Mouse (Mus musculus) intestine, postnatal 0 days (tissue): ENCODE data around the gene Chd2. TPM values are rescaled to one million over a fixed set of nuclear protein-coding genes. Genes with fewer than 3 reads are reported as not detected.

Source experiments
- ATAC-seq: fragments of 200-750 bp; cut with Nextera tagmentation; 2 replicates; pipeline ENCODE4 v1.8.0; 2017; ENCODE audit warnings: mild to moderate bottlenecking, moderate TSS enrichment, moderate library complexity
- H3K27ac ChIP-seq: fragments of 300-500 bp; sonication (generic); 2 replicates; pipeline ENCODE4 v1.5.1; 2014; ENCODE audit warnings: mild to moderate bottlenecking, low read depth, low read length, moderate library complexity
- H3K27me3 ChIP-seq: fragments of 300-500 bp; sonication (generic); replicated peaks from 2 replicates; pipeline ENCODE4 v1.6.1; 2014; ENCODE audit warnings: low read length, mixed read lengths; ENCODE audit not compliant: control insufficient read depth, insufficient read depth
- H3K36me3 ChIP-seq: fragments of 300-500 bp; sonication (generic); 2 replicates; pipeline ENCODE4 v1.6.1; 2014; ENCODE audit warnings: mild to moderate bottlenecking, moderate library complexity; ENCODE audit not compliant: control insufficient read depth, insufficient read depth
- H3K4me1 ChIP-seq: fragments of 300-500 bp; sonication (generic); replicated peaks from 2 replicates; pipeline ENCODE4 v1.6.1; 2014; ENCODE audit warnings: antibody characterized with exemption, low read length, mixed read lengths; ENCODE audit not compliant: control insufficient read depth, insufficient read depth
- H3K4me2 ChIP-seq: fragments of 300-500 bp; sonication (generic); replicated peaks from 2 replicates; pipeline ENCODE4 v1.6.1; 2014; ENCODE audit warnings: low read depth, mild to moderate bottlenecking, moderate library complexity
- H3K4me3 ChIP-seq: fragments of 300-500 bp; sonication (generic); 2 replicates; pipeline ENCODE4 v1.5.1; 2014; ENCODE audit warnings: low read depth, low read length
- H3K9ac ChIP-seq: fragments of 300-500 bp; sonication (generic); 2 replicates; pipeline ENCODE4 v1.6.1; 2014; ENCODE audit warnings: mild to moderate bottlenecking, low read depth, low read length
- H3K9me3 ChIP-seq: fragments of 300-500 bp; sonication (generic); 2 replicates; pipeline ENCODE4 v1.6.1; 2016; ENCODE audit warnings: mixed run types; ENCODE audit not compliant: control insufficient read depth
- CTCF ChIP-seq: sonication (generic); IDR thresholded peaks from 2 replicates; pipeline ENCODE4 v1.5.1; 2016; ENCODE audit warnings: low read depth, mild to moderate bottlenecking, control low read depth, antibody characterized with exemption, moderate library complexity
- WGBS: fragments of 180-500 bp; shearing (Covaris S2); extraction: QIAGEN DNeasy Blood & Tissue Kit; methylation state at CpG from one replicate; pipeline ENCODE4 v1.1.7; 2014; 5-methylcytosine and 5-hydroxymethylcytosine counted together
- polyA plus RNA-seq: library from polyadenylated mRNA; unstranded; fragments of >200 nt; fragmentation: Nextera tagmentation; extraction: Ambion mirVana; gene quantifications from 2 replicates; pipeline ENCODE4 v1.2.1, GENCODE M21; 2015

The Chd2 gene
- polyA plus RNA-seq, 1 experiment from 2014 or later: 19.3 TPM

DNA sequence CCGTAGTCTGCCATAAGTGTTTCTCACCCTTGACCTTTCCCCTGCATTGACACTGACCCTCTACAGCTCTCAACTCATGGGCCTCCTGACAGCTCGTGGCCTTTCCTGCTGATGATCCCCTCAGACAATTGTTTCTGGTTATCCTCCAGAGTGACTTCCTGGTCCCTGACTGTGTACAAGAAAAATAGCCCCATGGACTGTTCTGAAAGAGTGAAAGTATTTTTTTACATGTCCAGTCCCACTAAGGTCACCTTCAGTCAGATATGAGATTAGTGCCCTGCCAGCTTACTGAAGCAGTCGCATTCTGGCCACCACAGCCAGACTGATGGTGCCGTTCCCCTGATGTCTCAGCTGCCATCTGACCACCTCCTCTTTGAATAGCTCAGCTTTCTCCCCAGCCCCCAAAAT lies 26.1 kb upstream of the Chd2 start:
- H3K4me1 ChIP-seq: 0 out of 2 replicates have a peak, but pooled peaks cover 3% of the 10 kb centered on the region
- no peak overlapping the region for H3K27ac ChIP-seq
- no peaks in the 10 kb centered on the region for H3K9me3 ChIP-seq
- no peaks in the 10 kb centered on the region for H3K36me3 ChIP-seq
- H3K27me3 ChIP-seq: no peaks in the 10 kb centered on the region
- TF ChIP-seq CTCF: no peak
- H3K4me3 ChIP-seq: no peak overlapping the region
- WGBS: 53% methylated on average over 4 of the region's 4 CpGs
- H3K9ac ChIP-seq: no peak overlapping the region
- no peak for ATAC-seq
- H3K4me2 ChIP-seq: no peak overlapping the region

DNA sequence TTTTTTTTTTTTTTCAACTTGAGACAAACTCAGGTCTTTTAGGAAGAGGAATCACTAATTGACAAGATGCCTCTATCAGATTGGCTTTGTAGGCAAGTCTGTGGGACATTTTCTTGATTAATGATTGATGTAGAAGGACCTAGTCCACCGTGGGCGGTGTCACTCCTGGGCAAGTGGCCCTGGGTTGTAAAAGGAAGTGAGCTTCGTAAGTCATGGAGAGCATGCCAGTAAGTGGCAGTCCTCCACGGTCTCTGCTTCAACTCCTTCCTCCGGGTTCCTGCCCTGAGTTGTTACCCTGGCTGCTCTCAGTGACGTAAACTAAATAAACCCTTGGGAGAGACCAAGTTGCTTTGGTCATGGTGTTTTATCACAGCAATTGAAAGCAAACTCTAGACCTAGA lies 22.5 kb upstream of the Chd2 start:
- Histone ChIP-seq H3K9me3 (no peaks in the 10 kb centered on the region), H3K4me3 (no peak overlapping the region), H3K36me3 (no peaks in the 10 kb centered on the region), H3K27ac (no peak overlapping the region), H3K4me2 (no peak overlapping the region), H3K9ac (no peak overlapping the region), H3K4me1 (0 out of 2 replicates have a peak, but pooled peaks cover 9% of the 10 kb centered on the region), H3K27me3 (no peaks in the 10 kb centered on the region)
- 67% methylated on average over 6 of the region's 6 CpGs for WGBS
- TF ChIP-seq CTCF: no peak
- no peak for ATAC-seq

DNA sequence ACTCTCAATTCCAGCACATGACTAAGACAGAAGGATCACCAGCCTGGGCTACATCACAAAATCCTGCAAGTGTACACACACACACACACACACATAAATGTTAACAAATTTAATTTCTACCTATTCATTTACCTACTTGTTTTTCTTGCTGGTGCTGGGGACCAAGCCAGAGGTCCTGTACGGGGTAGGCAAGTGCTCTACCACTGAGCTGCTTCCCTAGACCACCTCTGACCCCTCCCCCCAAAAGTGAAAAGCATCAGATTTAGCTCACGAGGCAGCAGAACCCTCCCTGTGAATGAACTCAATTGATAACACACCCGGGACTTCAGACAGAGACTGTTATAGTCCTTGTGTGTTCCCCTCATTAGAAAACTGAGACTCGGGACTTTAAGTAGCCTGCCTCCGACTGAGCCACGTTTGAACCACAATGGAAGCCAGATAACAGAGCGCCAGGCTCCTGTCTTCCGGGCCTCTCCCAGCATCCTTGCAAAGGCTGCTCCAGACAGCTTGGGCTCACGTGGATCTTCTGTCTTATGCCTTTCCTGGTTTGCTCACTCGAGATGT lies 19.9 kb upstream of the Chd2 start:
- Histone ChIP-seq H3K9ac (no peak overlapping the region), H3K36me3 (no peaks in the 10 kb centered on the region), H3K9me3 (no peaks in the 10 kb centered on the region), H3K4me1 (0 out of 2 replicates have a peak, but pooled peaks cover 5% of the 10 kb centered on the region), H3K27me3 (no peaks in the 10 kb centered on the region), H3K27ac (no peak overlapping the region), H3K4me3 (no peak overlapping the region), H3K4me2 (no peak overlapping the region)
- TF ChIP-seq CTCF: no peak
- no peak for ATAC-seq
- 45% methylated on average over 10 of the region's 10 CpGs for WGBS

DNA sequence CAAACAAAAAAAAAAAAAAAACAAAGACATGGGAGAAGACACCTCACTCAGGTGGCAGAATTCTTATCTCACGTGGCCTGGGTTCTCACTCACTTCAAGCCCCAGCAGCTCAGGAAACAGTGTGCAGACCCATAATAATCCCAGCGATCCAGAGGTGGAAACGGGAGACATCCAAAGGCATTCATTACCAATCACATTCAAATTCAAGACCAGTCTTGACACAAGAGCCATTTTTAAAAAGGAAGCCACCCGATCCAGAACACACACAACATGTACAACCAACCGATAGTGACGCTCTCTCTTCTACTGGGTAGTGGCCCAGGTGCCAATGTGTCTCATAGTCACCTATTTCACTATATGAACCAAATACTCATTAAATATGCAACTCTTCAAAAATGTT lies 19.2 kb upstream of the Chd2 start:
- H3K36me3 ChIP-seq: no peaks in the 10 kb centered on the region
- H3K9ac ChIP-seq: no peak overlapping the region
- H3K9me3 ChIP-seq: no peaks in the 10 kb centered on the region
- no peak overlapping the region for H3K4me2 ChIP-seq
- peak overlapping the region; percentile 37; the same call in 1 of the 2 replicates for H3K27ac ChIP-seq
- 93% methylated on average over 6 of the region's 6 CpGs for WGBS
- H3K27me3 ChIP-seq: no peaks in the 10 kb centered on the region
- no peak for ATAC-seq
- no peak for TF ChIP-seq CTCF
- no peak overlapping the region for H3K4me3 ChIP-seq
- 0 out of 2 replicates have a peak, but pooled peaks cover 5% of the 10 kb centered on the region for H3K4me1 ChIP-seq

DNA sequence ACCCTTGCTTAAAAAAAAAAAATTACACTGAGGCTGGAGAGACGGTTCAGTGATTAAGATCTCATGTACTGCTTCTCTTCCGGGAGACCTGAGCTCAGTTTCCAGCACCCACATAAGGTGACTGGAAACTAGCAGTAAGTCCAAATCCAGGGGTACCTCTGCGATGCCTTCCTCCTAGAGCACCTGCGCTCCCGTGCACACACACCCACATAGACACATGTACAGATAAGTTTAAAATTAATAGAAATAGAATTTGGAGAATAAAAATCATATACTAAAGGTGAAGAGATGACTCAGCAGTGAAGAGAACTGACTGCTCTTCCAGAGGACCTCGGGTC lies 18.2 kb upstream of the Chd2 start:
- Histone ChIP-seq H3K4me1 (0 out of 2 replicates have a peak, but pooled peaks cover 5% of the 10 kb centered on the region), H3K36me3 (no peaks in the 10 kb centered on the region), H3K9me3 (no peaks in the 10 kb centered on the region), H3K27ac (peak overlapping the region; percentile 100), H3K4me2 (peak overlapping the region; percentile 68), H3K4me3 (0 out of 2 replicates have a peak overlapping the region, but pooled peaks have one; percentile 100), H3K27me3 (no peaks in the 10 kb centered on the region), H3K9ac (peak overlapping the region; percentile 66; the same call in 1 of the 2 replicates)
- ATAC-seq: no peak
- WGBS: 65% methylated on average over 6 of the region's 6 CpGs
- TF ChIP-seq CTCF: no peak

DNA sequence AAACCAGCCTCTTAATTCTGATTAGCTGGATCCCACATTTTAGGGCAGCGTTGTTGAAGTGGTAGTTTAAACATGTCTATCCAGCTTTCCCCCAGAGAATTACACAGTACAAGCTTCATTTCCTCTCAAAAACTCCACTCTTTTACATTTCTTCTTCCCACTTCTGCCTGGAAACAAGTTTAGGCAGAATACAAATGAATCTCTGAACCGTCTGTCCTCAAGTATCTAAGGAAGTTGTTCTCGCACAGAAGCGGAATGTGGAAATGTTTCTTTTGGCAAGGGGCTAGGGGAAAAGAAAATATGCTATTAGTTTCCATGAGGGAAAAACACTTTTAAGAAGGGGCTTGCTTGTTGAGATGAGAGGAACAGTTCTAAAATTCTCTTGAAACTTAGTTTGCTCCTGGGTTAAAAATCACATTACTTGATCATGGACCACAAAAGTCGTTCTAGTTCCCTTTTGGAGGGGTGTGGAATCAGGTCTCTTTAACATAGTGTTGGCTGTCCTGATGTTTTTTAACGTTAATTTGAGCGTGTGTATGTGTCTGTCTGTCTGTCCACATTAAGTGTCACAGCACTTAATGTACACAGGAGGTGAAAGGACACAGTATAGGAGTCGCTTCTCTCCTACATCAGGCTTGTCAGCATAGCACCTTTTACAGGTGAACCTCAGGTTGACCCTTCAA lies 17.7 kb upstream of the Chd2 start:
- Histone ChIP-seq H3K9ac (peak overlapping the region; percentile 66), H3K4me1 (0 out of 2 replicates have a peak, but pooled peaks cover 5% of the 10 kb centered on the region), H3K27ac (peak overlapping the region; percentile 100), H3K27me3 (no peaks in the 10 kb centered on the region), H3K4me2 (peak overlapping the region; percentile 68), H3K4me3 (peak overlapping the region; percentile 100), H3K36me3 (no peaks in the 10 kb centered on the region), H3K9me3 (no peaks in the 10 kb centered on the region)
- no peak for ATAC-seq
- 7% methylated on average over 8 of the region's 8 CpGs for WGBS
- TF ChIP-seq CTCF: no peak
